Comparison of ENCODE assay signal across 15 mouse cellular contexts in genomic region chr4:133302668-133303067, GRCm38 (mm10). TPM values are rescaled to one million over a fixed set of nuclear protein-coding genes. Genes with fewer than 3 reads are reported as not detected.
"Had no signal": no experiment of that assay in that cellular context is flagged by ENCODE, and none has a peak within 500 bp of the region (broad histone marks: within the 10 kb centered on the region; RNA-seq: fewer than 3 reads in every experiment).

No protein-coding gene starts in this region.

- H3K27me3 ChIP-seq: limb, embryonic 13.5 days had no signal

- ATAC-seq: liver, postnatal 0 days; lung, postnatal 0 days had no signal

- H3K9ac ChIP-seq: limb, embryonic 13.5 days; liver, embryonic 14.5 days; liver, postnatal 0 days; lung, embryonic 14.5 days had no signal

- H3K4me2 ChIP-seq: limb, embryonic 13.5 days; lung, embryonic 14.5 days had no signal

- H3K4me3 ChIP-seq: limb, embryonic 10.5 days; limb, embryonic 13.5 days had no signal

- H3K27ac ChIP-seq: limb, embryonic 10.5 days; limb, embryonic 13.5 days; liver, embryonic 14.5 days; macrophage had no signal

- DNase-seq: kidney, adult 9 months; kidney, postnatal 14 days; kidney, postnatal 4 days; layer of hippocampus, adult 9-11 months; liver; liver, postnatal 0 days; lung, embryonic 14.5 days; midbrain, embryonic 14.5 days; thymus, adult 18-20 months; thymus, postnatal 36 days had no signal

- H3K9me3 ChIP-seq: limb, embryonic 10.5 days; limb, embryonic 13.5 days had no signal

RNA-seq across cellular contexts. Expression of gene Sytl1, which starts 39.8 kb away (rescaled TPM):
- polyA plus RNA-seq: macrophage had no signal
